Mouse (Mus musculus): ENCODE measurements around the gene Tnfsf10.

Tnfsf10 gene

DNA sequence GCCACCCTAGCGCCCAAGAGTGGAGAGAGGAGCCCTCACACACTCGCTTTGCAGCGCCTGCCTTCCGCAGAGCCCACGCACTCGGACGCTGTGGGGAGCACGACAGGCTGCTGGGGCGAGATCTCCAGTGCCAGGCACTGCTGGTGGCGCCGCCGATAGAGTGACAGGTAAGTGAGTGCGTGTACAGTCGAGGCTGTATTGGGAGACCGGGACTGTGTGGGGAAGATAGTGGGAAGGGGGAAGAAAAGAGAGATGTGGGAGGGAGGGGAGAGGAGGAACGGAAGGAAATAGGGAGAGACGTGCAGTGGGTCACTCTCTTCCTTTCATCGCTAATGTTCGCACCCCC is 54.4 kb downstream of the Tnfsf10 start, which contains the start of gene Ghsr:
Gene Ghsr (plus strand): TSS at position 76 of the 346 bp plus-strand sequence.
- no peak for DNase-seq (ENCODE audit: low spot score)

DNA sequence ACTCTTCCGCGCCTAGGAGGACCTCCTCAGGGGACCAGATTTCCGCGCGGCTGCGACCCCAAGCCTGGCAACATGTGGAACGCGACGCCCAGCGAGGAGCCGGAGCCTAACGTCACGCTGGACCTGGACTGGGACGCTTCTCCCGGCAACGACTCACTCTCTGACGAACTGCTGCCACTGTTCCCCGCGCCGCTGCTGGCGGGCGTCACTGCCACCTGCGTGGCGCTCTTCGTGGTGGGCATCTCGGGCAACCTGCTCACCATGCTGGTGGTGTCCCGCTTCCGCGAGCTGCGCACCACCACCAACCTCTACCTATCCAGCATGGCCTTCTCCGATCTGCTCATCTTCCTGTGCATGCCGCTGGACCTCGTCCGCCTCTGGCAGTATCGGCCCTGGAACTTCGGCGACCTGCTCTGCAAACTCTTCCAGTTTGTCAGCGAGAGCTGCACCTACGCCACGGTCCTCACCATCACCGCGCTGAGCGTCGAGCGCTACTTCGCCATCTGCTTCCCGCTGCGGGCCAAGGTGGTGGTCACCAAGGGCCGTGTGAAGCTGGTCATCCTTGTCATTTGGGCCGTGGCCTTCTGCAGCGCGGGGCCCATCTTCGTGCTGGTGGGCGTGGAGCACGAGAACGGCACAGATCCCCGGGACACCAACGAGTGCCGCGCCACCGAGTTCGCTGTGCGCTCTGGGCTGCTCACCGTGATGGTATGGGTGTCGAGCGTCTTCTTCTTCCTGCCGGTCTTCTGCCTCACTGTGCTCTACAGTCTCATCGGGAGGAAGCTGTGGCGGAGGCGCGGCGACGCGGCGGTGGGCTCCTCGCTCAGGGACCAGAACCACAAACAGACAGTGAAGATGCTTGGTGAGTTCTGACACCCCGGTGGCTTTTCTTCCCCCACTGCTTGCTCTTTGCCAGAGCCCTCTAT is 55.2 kb downstream of the Tnfsf10 start:
- no peak for DNase-seq (ENCODE audit: low spot score)

GRCm38 (mm10) chr3:27374396-27374795 is 57.6 kb downstream of the Tnfsf10 start:
- DNase-seq (ENCODE audit: low spot score) = no peak

DNA sequence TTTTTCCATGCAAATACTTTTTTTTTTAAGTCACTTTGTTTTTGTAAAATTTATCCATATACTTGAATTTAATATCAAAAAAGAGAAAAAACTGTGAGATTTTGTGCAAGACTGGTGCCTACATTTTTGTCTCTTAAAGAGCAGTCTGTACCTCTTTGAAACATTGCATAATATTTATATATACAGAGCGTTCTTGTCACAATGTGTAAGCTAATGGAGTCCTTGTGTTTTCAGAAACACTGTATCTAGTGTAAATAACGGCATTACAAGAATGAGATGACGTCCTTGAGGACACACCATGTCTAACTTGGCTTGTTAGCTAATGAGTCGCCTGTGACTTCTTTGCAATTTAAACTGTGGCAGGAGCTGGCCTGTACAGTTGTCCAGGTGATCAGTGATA is 61.1 kb downstream of the Tnfsf10 start:
- no peak for DNase-seq (ENCODE audit: low spot score)

DNA sequence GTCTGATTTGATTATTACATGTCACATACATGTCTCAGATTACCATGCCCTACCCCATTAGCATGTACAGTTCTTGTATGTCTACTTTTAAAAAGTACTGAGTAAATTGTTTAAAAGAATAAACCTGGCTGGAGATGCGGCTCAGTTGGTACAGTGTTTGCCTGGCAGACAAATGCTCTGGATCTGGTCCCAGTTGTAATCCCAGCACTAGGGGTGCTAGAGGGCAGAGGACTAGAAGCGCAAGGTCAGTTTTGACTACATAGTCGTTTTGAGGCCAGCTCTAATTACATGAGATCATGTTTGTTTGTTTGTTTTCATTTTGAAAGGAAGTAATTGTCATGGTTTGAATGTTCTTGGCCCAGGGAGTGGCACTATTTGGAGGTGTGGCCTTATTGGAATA is 68.0 kb downstream of the Tnfsf10 start:
- DNase-seq (ENCODE audit: low spot score) = no peak

GRCm38 (mm10) chr3:27389923-27390322 is 73.1 kb downstream of the Tnfsf10 start:
- no peak for DNase-seq (ENCODE audit: low spot score)
